Mouse (Mus musculus) cerebellum, postnatal 4 days (tissue): ENCODE data around the gene Pdap1.
A peak's percentile ranks its signal among the peaks of the same experiment; 100 is the strongest.
"Not testable (repeated sequence)": the region's sequence is repeated elsewhere in the genome, so short reads cannot be mapped to it uniquely, and the experiment has no call there.

ENCODE experiments used
- DNase-seq, 2 experiments: peaks; one replicate each; pipeline ENCODE4 v3.0.0; 2022; ENCODE audit warnings: low spot score in 2 of 2, mixed read lengths in 1 of 2

Gene Pdap1

DNA sequence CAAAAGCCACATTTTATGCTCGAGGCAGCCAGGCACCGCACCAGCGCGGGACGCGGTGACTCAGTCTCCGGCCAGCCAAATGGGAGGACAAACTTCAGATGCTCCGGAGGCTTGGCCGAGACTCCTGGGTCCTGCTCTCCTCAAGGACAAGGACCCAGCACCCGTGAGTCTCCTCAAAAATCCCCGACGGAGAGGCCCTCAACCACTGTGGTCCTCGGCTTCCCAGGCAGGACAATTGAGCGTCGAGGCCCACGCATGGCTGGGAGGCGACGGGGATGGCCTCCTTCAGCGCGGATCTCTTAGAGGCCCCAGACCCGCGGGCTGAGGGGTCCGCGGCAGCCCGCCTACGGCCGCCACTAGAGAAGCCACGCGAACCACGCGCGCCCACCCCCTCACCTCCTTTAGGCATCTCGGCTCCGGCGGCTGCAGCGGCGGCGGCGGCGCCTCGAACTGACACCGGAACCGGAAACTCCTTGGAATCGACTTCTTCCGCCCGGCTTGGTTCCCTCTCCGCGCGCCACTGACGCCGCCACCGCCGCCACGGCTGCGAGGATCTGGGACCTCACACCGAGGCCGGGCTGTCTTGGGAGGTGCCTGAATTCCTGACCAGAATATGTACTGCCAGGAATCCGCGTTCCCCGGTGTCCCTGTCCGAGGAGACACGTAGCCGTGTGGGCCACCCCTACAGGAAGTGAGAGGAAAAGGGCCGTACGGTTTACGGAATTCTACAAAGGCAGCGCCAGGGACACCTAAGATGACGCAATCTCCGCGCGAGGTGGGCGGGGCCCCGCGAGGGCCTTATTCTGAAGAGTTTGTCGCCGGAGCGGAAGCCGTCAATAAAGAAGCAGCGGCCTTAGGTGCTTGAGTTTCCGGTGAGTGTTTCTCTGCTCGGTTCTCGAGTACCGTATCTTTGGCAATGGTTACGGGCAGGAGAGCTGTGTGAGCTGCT, at the start of gene Pdap1, which contains the start of gene Bud31:
TSS of gene Pdap1 (minus strand) at position 668 of the 949 bp plus-strand sequence.
TSS of gene Bud31 (plus strand) at position 792 of the 949 bp plus-strand sequence.
- peak; percentile 87 to 94 for DNase-seq

DNA sequence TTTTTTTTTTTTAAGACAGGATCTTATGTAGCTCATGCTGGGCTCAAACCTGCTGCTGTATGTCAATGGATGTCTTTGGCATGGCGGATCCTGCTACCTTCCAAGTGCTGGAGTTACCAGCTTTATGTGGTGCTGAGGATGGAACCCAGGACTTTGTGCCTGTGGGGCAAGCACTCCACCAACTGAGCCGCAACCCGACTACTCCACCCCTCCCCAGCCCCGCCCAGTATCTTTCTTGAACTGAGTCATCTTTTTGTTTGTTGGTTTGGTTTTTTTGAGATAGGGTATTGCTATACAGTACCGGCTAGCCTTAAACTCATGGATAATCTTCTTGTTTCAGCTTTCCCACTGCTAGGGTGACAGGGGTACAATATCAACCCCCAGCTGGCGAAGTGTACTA, 49.4 kb upstream of the Pdap1 start:
- no peak for DNase-seq

DNA sequence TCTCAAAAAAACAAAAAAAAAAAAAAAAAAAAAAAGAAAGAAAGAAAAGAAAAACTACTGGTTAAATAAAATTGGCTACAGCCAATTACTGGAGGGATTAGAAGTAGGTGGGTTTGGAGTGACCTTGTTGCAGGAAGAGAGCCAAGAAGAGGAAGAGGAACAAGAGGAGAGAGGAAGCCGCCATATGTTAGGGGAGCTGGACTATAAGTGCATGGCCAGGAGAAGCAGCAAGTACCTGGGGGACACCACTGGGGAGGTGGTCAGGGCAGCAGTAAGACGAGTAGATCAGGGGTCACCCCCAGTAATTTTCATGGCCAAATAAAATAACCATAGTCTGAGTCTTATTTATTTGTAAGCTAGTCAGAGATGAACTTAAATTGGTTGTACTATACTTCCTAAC, 45.2 kb upstream of the Pdap1 start:
- DNase-seq = no peak

DNA sequence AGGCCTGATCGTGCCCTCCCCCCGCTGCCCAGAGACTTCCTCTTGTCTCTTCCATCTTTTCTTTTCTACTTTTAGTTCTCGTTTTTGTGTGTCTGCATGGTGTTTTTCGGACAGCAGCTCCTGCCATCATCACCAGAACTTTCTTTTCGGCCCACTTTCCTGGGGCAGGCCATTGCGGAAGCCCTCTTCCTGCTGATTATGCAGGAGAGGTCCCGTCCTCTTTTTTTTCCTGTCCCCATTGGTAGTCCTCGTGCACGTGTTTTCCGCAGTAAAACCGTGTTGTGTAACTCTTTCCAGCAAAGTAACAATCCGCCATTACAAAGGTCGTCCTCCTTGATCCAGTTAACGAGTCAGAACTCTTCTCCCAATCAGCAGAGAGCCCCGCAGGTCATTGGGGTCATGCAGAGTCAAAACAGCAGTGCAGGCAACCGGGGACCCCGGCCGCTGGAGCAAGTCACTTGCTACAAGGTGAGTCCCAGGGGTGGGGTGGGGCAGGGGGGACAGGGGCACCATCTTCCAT, 38.5 kb upstream of the Pdap1 start:
- DNase-seq = no peak

DNA sequence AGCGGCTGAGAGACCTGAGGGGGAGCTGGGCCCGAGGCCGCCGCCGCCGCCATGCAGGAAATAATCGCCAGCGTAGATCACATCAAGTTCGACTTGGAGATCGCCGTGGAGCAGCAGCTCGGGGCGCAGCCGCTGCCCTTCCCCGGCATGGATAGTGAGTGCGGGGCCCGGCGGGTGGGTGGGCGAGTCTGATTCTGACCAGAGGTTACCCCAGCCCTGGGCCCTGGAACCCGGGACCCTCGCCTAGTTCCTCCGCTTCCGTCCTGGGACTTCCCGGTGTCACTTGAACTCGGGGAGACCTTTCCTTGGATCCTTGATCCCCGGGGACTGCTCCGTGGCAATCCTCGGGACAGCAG, 27.2 kb upstream of the Pdap1 start:
- DNase-seq = no peak

DNA sequence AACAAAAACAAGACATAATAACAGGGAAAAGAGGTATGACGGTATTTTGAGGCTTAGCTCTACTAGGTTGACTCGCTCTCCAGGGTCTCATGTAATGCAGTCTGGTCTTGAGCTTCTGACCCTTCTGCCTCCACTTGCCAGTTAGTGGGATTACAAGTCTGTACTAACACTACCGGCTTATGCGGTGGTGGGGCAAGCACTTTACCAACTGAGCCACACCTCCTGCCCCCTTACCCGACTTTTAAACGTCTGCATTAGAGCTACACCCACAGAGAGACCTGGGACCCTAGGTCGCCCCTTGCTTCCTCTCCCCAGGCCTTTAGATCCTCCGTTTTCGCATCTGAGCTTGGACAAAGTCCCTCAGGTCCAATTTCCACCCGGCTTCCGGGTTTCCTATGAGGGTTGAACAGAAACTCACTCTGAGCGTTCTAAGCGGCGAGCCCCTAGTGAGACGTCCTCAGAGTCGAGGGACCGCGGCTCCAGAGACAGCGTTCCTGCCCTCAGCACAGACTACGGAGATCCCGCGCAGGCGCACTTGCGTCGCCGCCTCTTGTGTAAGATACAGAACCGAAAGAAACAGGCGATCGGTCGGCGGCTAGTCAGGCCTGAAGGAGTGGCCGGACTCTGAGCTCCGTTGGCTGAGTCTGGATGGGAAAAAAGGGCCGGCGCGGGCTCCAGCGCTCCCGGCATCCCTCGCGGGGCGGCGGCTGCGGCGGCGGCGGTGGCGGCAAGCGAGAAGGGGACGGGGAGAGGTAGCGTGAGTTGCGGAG, 26.7 kb upstream of the Pdap1 start, which contains the start of the genes Ptcd1 and Cpsf4:
TSS of gene Ptcd1 (minus strand) at position 573 of the 770 bp plus-strand sequence.
TSS of gene Cpsf4 (plus strand) at position 678 of the 770 bp plus-strand sequence.
- peak; percentile 92 to 96 for DNase-seq

DNA sequence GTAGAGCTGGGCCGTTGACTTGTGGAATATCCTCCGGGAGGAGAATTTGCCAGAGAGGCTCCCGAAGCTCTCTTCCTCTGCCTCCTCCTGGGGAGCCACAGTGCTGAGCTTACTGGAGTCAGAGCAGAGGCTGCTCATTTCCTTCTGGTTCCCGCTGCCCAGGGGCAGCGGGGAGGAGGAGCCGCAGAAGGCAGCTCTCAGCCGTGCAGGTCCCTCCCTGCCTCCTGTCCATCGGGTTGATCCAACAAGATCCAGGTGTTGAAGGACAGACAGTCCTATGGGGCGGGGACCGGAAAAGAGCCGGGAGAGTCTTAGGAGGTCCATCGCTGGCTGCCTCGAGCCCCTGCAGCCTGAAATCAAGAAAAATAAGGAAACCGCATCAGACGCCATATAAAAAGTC, 25.1 kb upstream of the Pdap1 start:
- no peak for DNase-seq

DNA sequence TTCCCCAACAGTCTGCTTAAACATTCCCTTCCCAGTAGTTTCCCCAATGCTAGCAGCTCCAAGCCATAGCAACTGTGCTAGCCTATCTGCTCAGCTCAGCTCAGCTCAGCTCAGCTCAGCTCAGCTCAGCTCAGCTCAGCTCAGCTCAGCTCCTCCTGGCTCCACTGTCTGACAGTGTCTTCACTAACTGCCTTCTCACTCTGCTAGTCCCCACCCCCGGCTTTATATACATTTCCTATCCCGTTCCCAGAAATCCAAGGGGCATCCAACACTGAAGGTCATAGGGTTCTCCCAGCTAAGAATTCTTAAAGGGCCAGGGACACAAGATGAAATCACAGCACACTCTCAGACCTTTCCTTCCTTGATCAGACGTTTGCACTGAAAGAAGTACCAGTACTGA, 24.7 kb upstream of the Pdap1 start:
- DNase-seq = no peak

DNA sequence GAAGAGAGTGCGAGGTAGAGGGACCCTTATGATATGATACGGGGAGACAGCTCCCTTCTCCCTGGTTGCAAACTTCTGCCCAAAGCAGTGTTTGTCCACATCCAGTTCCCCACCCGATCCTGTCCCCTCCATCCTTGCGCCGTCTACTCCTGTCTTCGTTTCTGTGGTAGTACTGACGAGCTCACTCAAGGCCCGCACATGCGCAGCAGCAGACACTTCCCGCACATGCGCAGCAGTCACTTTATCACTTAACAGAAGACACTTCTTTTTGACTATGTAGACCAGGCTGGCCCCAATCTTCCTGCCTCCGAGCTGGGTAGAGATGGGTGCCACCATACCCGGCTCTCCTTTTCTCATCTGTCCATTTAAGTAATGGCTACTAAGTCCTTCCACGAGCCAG, 21.3 kb upstream of the Pdap1 start:
- no peak for DNase-seq

DNA sequence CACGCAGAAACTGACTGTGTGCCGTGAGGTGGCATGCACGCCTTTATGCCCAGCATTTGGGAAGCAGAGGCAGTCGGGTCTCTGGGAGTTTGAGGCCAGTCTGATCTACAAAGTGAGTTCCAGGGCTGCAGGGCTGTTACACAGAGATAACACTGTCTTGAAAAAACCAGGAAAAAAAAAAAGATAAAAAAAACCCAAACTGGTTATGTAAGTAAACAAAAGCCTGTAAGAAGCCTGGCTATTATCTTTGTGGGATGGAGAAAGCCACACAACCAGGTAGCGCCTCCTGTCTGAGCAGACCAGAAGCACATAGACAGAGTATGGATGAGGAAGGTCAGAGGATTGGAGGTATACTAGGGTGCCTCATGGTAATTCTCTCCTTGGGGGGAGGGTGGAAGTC, 12.7 kb upstream of the Pdap1 start:
- DNase-seq = no peak

DNA sequence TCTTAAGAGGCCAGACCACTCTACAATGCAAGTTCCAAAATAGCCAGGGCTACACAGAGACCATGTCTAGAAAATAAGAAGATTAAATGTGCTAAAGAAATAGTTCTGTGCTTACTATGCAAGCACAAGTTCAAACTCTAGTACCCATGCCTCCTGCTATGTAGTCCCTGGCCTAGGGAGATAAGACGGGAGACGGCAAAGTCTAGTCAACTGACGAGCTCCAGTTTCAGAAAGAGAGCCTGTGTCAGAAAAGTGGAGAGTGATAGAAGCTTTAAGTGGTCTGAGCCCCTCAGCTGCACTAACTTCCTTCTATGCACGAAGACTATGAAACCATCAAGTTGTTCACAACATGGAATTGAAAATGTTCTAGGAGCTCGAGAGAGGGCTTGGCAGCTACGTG, 9.3 kb upstream of the Pdap1 start:
- DNase-seq = no peak

DNA sequence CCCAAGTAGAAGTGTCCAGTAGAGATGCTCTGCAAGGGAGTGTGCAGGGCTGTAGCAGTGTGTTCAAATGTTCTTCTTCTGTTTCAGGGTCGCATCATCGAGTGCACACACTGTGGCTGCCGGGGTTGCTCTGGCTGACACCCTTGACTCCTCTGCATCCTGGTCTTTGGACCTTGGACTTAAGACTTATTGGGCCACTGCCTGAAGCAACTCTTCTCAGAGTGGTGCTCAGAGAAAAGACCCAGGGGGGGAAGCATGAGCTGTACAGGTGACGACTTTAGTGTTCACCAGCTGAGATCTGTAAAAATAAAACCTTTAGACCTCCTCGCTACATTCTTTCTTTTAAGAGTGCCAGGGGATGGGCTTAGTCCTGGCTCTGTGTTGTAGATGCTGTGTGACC, 7.7 kb upstream of the Pdap1 start:
- no peak for DNase-seq

DNA sequence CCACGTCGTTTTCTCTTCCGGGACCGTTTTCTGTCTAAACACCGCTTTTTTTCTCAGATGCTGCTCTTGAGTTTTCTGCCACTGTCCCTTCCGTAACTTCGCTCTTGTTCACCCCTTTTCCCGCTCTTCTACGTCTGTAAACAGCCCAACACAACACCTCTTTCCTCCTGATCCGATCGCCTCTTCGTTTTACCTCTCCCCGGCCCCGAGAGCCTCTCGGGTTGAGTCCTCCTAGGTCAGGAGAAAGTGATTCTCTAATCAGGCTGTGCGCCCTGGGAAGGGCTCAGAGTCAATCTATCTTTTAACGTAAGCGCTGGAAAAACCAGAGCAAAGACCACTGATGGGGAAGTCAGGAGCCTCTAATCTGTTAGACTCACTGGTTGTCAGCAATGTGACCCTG, 573 bp upstream of the Pdap1 start:
- DNase-seq = no peak

DNA sequence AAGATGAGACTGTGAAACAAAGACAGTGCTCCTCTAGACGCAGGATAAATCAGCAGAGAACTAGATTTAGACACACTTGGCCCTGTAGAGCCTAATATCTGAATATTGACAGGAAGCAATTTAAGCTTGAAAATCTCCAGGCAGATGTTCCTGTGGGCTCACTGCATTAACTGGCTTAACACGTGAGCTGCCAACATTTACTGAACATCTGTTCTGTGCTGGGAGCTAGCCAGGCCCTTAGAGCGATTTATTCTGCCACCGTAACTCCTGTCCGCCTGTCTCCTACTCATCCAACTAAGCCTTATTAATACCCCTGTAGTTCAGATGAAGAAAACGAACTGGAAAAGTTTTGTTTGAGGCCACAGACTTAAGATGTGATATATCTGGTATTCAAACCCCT, 1.2 kb downstream of the Pdap1 start:
- no peak for DNase-seq

DNA sequence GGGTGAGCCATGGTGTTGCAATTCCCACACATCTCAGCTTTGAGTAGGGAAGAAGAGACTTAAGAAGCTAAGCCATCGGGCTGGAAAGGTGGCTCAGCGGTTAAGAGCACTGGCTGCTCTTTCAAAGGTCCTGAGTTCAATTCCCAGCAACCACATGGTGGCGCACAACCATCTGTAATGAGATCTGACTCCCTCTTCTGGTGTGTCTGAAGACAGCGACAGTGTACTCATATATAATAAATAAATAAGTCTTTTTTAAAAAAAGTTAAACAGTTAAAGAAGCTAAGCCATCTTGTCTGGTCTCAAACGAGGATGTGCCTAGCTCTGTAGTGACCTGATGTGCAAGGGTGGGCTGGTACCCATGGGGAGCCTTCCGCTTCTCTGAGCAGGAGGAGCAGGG, 6.8 kb downstream of the Pdap1 start:
- not testable (repeated sequence) for DNase-seq

DNA sequence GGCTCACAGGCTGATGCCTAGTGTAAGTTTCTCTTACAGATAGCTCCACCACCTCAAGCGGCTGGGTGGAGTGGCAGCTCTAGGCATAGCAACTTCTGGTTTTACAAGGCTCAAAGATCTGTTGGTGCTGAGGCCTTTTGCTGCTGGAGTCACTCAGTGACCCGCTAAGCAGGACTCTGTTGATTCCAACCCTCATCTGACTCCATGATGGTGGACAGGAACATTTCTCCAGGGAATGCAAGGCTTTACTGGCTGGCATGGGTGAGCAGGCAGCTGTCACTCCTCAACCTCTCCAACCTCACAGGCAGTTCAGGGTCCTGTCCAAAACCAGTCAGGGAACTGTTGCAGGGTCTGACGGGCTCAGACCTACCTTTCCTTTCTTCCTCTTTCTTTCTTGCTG, 9.0 kb downstream of the Pdap1 start:
- DNase-seq = no peak

DNA sequence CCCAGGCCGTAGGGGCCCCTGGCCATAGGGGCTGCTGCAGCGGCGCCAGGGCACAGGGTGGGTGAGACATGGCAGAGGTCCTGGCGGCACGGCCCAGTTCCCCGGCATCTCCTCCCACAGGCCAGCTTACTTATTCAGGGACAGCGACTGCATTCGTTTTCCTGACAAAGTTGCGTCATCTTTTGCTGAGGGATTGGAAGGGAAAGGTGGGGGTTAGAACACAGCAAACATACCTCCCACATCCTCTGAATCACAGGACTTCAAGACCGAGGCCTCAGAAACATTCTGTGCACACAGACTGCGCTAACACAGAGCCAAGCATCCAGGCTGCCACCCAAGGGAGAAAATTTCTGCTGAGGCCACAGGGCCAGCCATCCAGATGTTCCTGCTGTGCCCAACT, 9.8 kb downstream of the Pdap1 start:
- DNase-seq = no peak

DNA sequence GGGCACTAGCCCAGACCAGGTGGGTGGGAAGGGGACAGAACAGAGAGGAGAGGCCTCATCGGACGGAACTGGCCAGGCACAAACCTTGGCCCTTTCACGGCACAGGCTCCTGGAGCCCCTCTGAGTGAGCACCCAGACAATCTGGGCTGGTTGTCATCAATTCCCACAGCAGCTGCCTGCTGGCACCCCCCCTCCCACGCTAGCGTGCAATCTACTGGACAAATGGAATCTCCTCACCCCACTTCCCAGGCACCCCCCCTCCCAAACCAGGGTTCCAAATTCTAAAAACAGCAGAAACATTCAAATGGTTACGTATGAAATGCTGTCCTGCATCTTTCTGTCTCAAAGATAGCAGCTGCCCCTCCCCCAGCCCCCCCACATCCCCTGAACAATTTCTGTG, 10.3 kb downstream of the Pdap1 start:
- DNase-seq = not testable (repeated sequence)

DNA sequence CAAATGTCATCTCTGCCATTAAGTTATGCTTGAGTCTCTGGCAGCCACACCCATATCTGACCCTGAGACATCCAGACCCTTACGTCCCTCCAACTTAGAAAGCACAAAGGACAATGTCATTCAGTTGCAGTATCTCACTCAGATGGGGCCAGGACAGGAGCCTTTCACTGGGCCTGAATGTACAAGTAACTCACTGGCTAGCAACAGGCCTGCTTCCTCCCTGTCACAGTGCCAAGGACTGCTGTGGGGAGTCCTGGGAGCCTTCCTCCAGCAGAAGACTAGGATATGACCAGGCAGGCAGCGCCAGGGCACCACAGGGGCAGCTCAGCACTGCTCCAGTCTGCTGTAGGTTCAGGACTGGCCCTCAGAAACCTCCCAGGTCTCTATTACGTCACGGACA, 10.9 kb downstream of the Pdap1 start:
- DNase-seq = no peak

DNA sequence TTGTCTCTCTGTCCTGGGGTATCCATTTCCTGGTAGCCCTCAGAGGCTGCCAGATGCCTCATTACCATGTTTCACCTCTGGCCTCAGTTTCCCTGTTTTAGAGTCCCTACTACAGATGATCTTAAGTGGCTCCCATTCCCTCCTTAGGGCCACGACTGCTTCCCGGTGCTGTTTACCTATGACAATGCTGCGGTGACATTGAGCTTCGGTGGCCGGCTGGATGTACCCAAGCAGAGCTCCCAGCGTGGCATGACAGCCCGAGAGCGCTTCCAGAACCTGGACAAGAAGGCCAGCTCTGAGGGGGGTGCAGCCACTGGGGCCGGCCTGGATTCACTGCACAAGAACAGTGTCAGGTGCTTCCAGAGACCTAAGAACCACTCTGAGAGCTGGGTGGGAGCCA, 13.5 kb downstream of the Pdap1 start:
- no peak for DNase-seq

DNA sequence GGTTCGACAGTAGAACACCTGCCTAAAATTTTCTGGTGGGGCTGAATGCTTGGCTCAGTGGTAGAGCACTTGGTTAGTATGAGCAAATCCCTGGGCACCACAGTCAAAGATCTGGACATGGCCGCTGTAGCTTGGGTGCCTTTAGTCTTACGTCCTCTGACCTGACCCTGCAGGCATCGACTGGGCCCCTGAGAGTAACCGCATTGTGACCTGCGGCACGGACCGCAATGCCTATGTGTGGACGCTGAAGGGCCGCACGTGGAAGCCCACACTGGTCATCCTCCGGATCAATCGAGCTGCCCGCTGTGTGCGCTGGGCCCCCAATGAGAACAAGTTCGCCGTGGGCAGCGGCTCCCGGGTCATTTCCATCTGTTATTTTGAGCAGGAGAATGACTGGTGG, 16.6 kb downstream of the Pdap1 start:
- no peak for DNase-seq

DNA sequence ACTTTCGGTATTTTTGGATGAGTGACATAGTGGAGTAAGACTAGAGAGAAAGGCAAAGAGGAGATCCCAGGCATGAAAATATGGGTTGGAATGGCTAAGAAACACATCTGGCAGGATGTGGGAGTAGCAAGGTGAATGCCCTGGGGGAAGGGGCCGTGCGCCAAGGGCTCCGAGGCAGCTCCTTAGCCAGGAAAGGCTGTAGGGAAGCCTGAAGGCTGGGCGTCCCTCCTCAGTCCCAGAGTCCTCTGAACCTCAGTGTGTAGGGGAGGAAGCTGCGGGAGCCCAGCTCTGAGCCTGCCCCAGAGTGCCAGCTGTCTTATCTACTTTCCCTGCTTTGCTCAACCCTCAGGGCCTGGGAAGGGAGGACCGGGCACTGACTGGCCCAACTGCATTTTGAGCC, 19.1 kb downstream of the Pdap1 start:
- no peak for DNase-seq

DNA sequence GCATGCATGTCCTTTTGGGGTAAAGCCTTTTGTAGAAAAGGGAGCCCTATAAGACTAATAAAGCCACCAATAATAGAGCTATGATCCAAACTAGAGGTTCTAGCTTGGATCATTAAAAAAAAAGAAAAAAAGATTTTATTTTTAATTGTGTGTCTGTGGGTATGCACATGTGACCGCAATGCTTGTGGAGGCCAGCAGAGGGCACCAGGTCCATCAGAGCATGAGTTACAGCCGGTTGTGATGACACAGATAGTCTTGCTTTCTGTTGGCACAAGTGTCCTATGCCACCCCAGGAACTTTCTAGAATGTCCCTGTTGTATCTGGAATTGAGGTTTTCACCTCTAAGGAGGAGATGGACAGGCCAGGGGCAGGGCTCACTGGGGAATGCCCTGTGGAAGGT, 20.7 kb downstream of the Pdap1 start:
- no peak for DNase-seq
